Mouse (Mus musculus) erythroblast, embryonic 14.5 days (primary cell): ENCODE results near the gene Smyd3.

Experiments
- GATA1 ChIP-seq: IDR thresholded peaks from 2 replicates; pipeline ENCODE4 v1.6.1; 2012; ENCODE audit warnings: low read length, inconsistent platforms, mixed read lengths
- TAL1 ChIP-seq: IDR thresholded peaks from 3 replicates; pipeline ENCODE4 v1.6.1; 2012; ENCODE audit warnings: low read length, inconsistent platforms, mixed read lengths

DNA sequence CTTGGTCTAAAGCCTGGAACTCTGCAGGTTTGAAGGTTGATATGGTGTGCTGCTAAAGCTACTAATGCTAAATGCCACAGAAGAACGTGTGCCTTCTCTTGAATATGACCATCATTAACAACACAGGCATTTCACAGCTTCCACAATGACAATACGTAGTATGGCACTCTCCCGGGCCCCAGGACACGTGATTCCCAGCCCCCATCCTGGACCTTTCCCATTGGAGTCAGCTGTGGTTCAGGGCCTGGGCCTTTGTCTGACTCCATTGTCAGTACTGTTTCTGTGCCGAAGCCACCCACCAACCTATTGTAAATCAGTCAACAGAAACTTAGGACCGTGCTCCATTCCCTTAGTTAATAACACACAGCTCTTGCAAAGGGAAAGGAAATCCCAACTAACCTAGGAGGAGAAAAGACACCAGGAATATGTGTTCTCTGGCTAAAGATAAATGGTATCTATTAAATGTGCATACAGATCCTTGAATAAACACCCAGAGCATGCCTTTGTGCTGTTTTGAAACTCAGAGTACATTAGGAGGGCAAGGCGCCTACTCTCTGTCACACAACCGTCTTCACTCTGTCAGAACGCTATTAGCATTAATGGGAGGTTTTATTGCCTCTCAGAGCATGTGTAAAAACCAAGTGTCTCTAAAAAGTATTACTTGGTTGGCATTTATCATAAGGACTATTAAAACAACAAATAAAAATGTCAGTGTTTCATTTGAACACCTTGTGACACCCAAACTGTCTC lies 397.4 kb downstream of the Smyd3 start:
- TF ChIP-seq GATA1 (no peak), TAL1 (no peak)
